Mouse (Mus musculus) CD4-positive naive resting alpha-beta T cell, adult 76 days (primary cell): ENCODE data around the gene Gltpd2. TPM values are rescaled to one million over a fixed set of nuclear protein-coding genes. Genes with fewer than 3 reads are reported as not detected.

Source experiments
- total RNA-seq: library from RNA; stranded (reverse); gene quantifications from one replicate; pipeline ENCODE4 v1.2.4, GENCODE M21; 2023

Gene Gltpd2
- total RNA-seq: not detected

GRCm38 (mm10) chr11:70518923-70519322, at the start of gene Gltpd2:
Gltpd2 (plus strand) TSS chr11:70519196.

GRCm38 (mm10) chr11:70504970-70505369, 14.0 kb upstream of the Gltpd2 start, which contains the start of gene Tm4sf5:
Tm4sf5 (plus strand) TSS chr11:70505244.

DNA sequence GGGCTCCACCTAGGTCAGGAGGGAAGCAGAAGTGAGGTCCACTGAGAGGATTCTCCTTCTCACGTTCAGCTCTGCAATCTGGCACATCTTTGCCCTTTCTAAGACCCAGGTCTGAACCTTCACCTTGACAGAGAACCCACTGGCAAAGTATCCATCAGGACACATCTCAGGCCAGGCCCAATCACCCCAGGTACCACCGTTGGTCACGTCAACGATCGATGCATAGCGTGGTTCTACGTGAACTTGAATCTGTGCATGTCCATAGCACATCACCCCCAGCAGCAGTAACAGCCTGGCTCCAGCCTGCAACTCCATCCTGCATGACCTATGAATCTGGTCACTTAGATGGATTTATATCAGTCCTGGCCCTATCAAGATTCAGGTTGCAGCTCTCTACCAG, 4.7 kb upstream of the Gltpd2 start, which contains the start of gene Vmo1:
Gene Vmo1, minus strand, starts transcription at position 329 of the 400 bp plus-strand sequence.

GRCm38 (mm10) chr11:70525184-70525678, 6.2 kb downstream of the Gltpd2 start, which contains the start of gene Psmb6:
Psmb6 (plus strand) TSS chr11:70525367.

GRCm38 (mm10) chr11:70532839-70533238, 13.8 kb downstream of the Gltpd2 start, which contains the start of gene Gm40193:
Gm40193 (minus strand) TSS chr11:70532939.

DNA sequence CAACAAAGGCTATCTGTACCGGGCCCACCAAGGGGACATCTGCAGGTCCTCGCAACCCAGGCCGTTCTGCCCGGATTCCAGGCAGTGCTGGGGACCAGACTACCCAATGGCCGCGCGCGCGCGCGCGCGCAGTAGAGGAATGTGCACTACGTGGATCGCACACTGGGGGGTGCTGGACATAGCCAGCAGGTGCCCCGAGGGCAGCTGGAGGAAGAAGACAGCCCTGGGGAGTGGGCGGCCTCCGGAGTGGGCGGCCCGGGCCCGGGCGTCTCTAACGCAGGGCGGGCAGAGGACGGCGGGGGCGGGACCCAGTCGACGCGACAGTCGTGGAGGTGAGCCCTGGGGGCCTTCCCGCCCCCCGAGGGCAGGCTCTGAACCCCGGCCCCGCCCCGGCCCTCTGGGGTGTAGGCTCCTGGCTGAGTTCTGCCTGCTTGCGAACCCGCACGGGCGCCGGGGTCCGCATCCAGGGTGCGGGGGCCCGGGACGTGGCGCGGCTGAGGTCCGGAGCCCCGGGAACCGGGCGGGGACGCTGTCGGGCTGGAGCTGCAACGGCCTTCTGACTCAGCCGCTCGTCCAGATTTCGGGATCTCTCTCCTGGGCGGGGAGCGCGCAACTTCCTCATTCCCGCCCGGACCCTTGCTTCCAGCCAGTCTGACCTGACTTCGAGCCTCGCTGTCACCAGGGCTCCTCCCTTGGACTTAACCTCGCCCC, 21.0 kb downstream of the Gltpd2 start, which contains the start of gene Pld2:
Gene Pld2, plus strand, starts transcription at position 188 of the 711 bp plus-strand sequence.

DNA sequence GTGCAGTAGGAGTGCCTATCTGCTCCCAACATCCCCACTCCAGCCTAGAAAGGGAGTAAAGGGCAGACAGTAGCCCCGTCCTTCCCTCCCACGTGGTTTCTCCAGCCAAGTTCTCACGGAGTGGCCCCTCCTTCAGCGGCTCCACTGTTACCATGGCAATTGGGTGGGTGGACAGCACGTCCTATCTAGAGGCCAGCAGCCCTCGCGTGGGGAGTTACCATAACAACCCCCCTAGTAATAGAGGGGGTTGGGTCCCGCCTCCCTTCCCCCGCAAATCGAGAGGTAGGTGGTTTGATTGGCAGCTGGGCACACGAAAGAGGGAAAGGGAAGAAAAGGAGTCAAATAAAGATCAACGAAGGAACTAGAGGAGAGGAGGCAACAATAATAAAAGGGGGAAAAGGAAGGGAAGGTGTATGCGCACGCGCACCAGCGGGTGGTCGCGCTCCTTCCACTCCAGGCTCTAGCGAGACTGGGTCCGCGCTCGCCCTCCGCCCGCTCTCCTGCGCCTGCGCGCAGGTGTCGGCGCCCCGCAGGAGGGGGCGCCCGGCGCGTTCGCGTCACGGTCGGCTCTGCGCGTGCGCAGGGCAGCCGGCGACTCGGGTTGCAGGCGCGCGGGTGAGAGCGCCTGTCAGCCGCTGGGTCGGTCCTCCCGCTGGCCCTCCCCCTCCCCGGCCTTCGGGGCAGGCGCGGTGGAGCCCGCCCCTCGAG, 43.4 kb downstream of the Gltpd2 start, which contains the start of gene Mink1:
Gene Mink1, plus strand, starts transcription at position 595 of the 708 bp plus-strand sequence.

Other genes starting within 250 kb of the Gltpd2 start
- gene Alox12e, start 196.6 kb upstream of the Gltpd2 start, total RNA-seq: not detected
- 0.62 TPM for gene Alox15, start 167.2 kb upstream of the Gltpd2 start, total RNA-seq
- 27.5 TPM for gene Pelp1, start 109.2 kb upstream of the Gltpd2 start, total RNA-seq
- gene Arrb2, start 86.6 kb upstream of the Gltpd2 start, total RNA-seq: 223 TPM
- gene Med11, start 67.3 kb upstream of the Gltpd2 start, total RNA-seq: 52.7 TPM
- 0.91 TPM for gene Zmynd15, start 59.8 kb upstream of the Gltpd2 start, total RNA-seq
- gene Cxcl16, start 59.2 kb upstream of the Gltpd2 start, total RNA-seq: 1.5 TPM
- not detected for gene Tm4sf5, start 14.0 kb upstream of the Gltpd2 start, total RNA-seq
- not detected for gene Vmo1, start 4.6 kb upstream of the Gltpd2 start, total RNA-seq
- 142 TPM for gene Psmb6, start 6.2 kb downstream of the Gltpd2 start, total RNA-seq
- gene Gm40193, start 13.7 kb downstream of the Gltpd2 start, total RNA-seq: not detected
- gene Pld2, start 20.9 kb downstream of the Gltpd2 start, total RNA-seq: 2.4 TPM
- gene Mink1, start 43.7 kb downstream of the Gltpd2 start, total RNA-seq: 149 TPM
- gene 4930544D05Rik, start 96.7 kb downstream of the Gltpd2 start, total RNA-seq: 1.00 TPM
- gene Chrne, start 100.0 kb downstream of the Gltpd2 start, total RNA-seq: 4.7 TPM
- not detected for gene Gp1ba, start 119.9 kb downstream of the Gltpd2 start, total RNA-seq
- 215 TPM for gene Rnf167, start 128.0 kb downstream of the Gltpd2 start, total RNA-seq
- gene Slc25a11, start 128.3 kb downstream of the Gltpd2 start, total RNA-seq: 40.7 TPM
- 1,339 TPM for gene Pfn1, start 135.4 kb downstream of the Gltpd2 start, total RNA-seq
- 25.0 TPM for gene Eno3, start 138.0 kb downstream of the Gltpd2 start, total RNA-seq
- gene Spag7, start 150.2 kb downstream of the Gltpd2 start, total RNA-seq: 26.1 TPM
- gene Camta2, start 168.9 kb downstream of the Gltpd2 start, total RNA-seq: 45.0 TPM
- gene Inca1, start 181.0 kb downstream of the Gltpd2 start, total RNA-seq: 0.97 TPM
- gene Kif1c, start 181.4 kb downstream of the Gltpd2 start, total RNA-seq: 22.1 TPM
- 2.3 TPM for gene Zfp3, start 245.0 kb downstream of the Gltpd2 start, total RNA-seq